Mouse (Mus musculus) lung, embryonic 15.5 days (tissue): Measurements from ENCODE around the gene Ctnnal1. TPM values are rescaled to one million over a fixed set of nuclear protein-coding genes. Genes with fewer than 3 reads are reported as not detected.

Experiments used
- ATAC-seq: fragments of 200-750 bp; cut with Nextera tagmentation; 2 replicates; pipeline ENCODE4 v1.8.0; 2017; ENCODE audit warnings: moderate number of reproducible peaks, borderline replicate concordance; ENCODE audit not compliant: low FRiP score, low TSS enrichment; ENCODE audit errors: extremely low read depth
- H3K27ac ChIP-seq: fragments of 300-500 bp; sonication (generic); 2 replicates; pipeline ENCODE4 v1.5.1; 2015; ENCODE audit warnings: moderate library complexity, mild to moderate bottlenecking, inconsistent platforms
- H3K27me3 ChIP-seq: fragments of 300-500 bp; sonication (generic); 2 replicates; pipeline ENCODE4 v1.6.1; 2015; ENCODE audit warnings: inconsistent platforms
- H3K36me3 ChIP-seq: fragments of 300-500 bp; sonication (generic); 2 replicates; pipeline ENCODE4 v1.6.1; 2015; ENCODE audit warnings: inconsistent platforms
- H3K4me1 ChIP-seq: fragments of 300-500 bp; sonication (generic); 2 replicates; pipeline ENCODE4 v1.6.1; 2015; ENCODE audit warnings: inconsistent platforms
- H3K4me2 ChIP-seq: fragments of 300-500 bp; sonication (generic); 2 replicates; pipeline ENCODE4 v1.6.1; 2015; ENCODE audit warnings: inconsistent platforms, mild to moderate bottlenecking, moderate library complexity
- H3K4me3 ChIP-seq: fragments of 300-500 bp; sonication (generic); 2 replicates; pipeline ENCODE4 v1.5.1; 2015; ENCODE audit warnings: mild to moderate bottlenecking, inconsistent platforms
- H3K9ac ChIP-seq: fragments of 300-500 bp; sonication (generic); 2 replicates; pipeline ENCODE4 v1.6.1; 2015; ENCODE audit warnings: inconsistent platforms
- H3K9me3 ChIP-seq: fragments of 300-500 bp; sonication (generic); 2 replicates; pipeline ENCODE4 v1.6.1; 2016; ENCODE audit warnings: inconsistent platforms
- WGBS: fragments of 180-500 bp; shearing (Covaris S2); methylation state at CpG from one replicate; pipeline ENCODE4 v1.1.7; 2015; 5-methylcytosine and 5-hydroxymethylcytosine counted together
- microRNA counts: library from miRNA; unstranded; fragments of <30 nt; microRNA quantifications from one replicate; lab custom pipeline; 2016
- microRNA-seq: library from miRNA; unstranded; fragments of <30 nt; microRNA quantifications from one replicate; pipeline ENCODE4, GENCODE M21; 2016
- polyA plus RNA-seq: library from polyadenylated mRNA; unstranded; fragments of >200 nt; fragmentation: Nextera tagmentation; extraction: Ambion mirVana; gene quantifications from 2 replicates; pipeline ENCODE4 v1.2.1, GENCODE M21; 2015

Ctnnal1 gene
- polyA plus RNA-seq, 1 experiment from 2014 or later: 18.4 TPM

GRCm38 (mm10) chr4:56771065-56771464 is 93.9 kb downstream of the Ctnnal1 start:
- Histone ChIP-seq H3K9me3 (no peaks in the 10 kb centered on the region), H3K27me3 (no peaks in the 10 kb centered on the region), H3K4me1 (no peaks in the 10 kb centered on the region), H3K36me3 (peaks cover 91% of the 10 kb centered on the region), H3K27ac (no peak overlapping the region), H3K4me3 (no peak overlapping the region), H3K4me2 (no peak overlapping the region), H3K9ac (no peak overlapping the region)
- ATAC-seq: no peak
- 61% methylated on average over 1 of the region's 1 CpGs for WGBS

- Histone ChIP-seq H3K27ac (no peak overlapping the region), H3K4me1 (no peaks in the 10 kb centered on the region), H3K27me3 (no peaks in the 10 kb centered on the region), H3K36me3 (peaks cover 92% of the 10 kb centered on the region), H3K4me3 (no peak overlapping the region), H3K4me2 (no peak overlapping the region), H3K9ac (no peak overlapping the region), H3K9me3 (no peaks in the 10 kb centered on the region)
- WGBS: 85% methylated on average over 7 of the region's 7 CpGs
- ATAC-seq: no peak
These were observed 96.1 kb downstream of the Ctnnal1 start for GRCm38 (mm10) chr4:56768913-56769312.

- Histone ChIP-seq H3K27me3 (no peaks in the 10 kb centered on the region), H3K4me2 (no peak overlapping the region), H3K36me3 (peaks cover 87% of the 10 kb centered on the region), H3K4me1 (no peaks in the 10 kb centered on the region), H3K4me3 (no peak overlapping the region), H3K27ac (no peak overlapping the region), H3K9ac (no peak overlapping the region), H3K9me3 (no peaks in the 10 kb centered on the region)
- WGBS: 59% methylated on average over 5 of the region's 5 CpGs
- no peak for ATAC-seq
These were observed 97.1 kb downstream of the Ctnnal1 start for GRCm38 (mm10) chr4:56767861-56768284.

MicroRNAs within 50 kb of the gene (microRNA counts, 519-probe panel; counts per million panel counts)
- 2,877 counts per million, percentile 75 among the panel's probes with 10 or more counts for microRNA mmu-miR-32 (lab: Ali Mortazavi, UCI)

Small RNAs within 50 kb of the gene (microRNA-seq; reads per million reads assigned to microRNA genes)
- gene Mir32: 269 reads per million, percentile 63 among the genes with 10 or more reads in this experiment

Other genes starting within 250 kb of the Ctnnal1 start
- not detected in 2 replicates for gene Gm26657, start 125.1 kb downstream of the Ctnnal1 start, polyA plus RNA-seq
- gene Actl7b, start 123.7 kb downstream of the Ctnnal1 start, polyA plus RNA-seq: not detected in 2 replicates
- gene Actl7a, start 121.8 kb downstream of the Ctnnal1 start, polyA plus RNA-seq: not detected in 2 replicates
- gene Elp1, start 62.9 kb downstream of the Ctnnal1 start, polyA plus RNA-seq: 34.9 and 39.2 TPM in 2 replicates
- gene Fam206a, start 62.8 kb downstream of the Ctnnal1 start, polyA plus RNA-seq: 15.0 and 15.6 TPM in 2 replicates
- gene Tmem245, start 82.2 kb upstream of the Ctnnal1 start, polyA plus RNA-seq: 10.8 and 12.3 TPM in 2 replicates
- gene Frrs1l, start 125.2 kb upstream of the Ctnnal1 start, polyA plus RNA-seq: 2.2 TPM in 2 replicates